Mouse (Mus musculus): Measurements from ENCODE around the gene Tdrd6.

The Tdrd6 gene

GRCm38 (mm10) chr17:43629496-43630426 lies at the start of gene Tdrd6:
Gene Tdrd6, minus strand, starts transcription at chr17:43630299.
- peak; percentile 41 for DNase-seq (ENCODE audit: low read depth, low spot score)

- no peak for DNase-seq (ENCODE audit: low read depth, low spot score)
Observed at GRCm38 (mm10) chr17:43677317-43677716, 47.2 kb upstream of the Tdrd6 start.

DNA sequence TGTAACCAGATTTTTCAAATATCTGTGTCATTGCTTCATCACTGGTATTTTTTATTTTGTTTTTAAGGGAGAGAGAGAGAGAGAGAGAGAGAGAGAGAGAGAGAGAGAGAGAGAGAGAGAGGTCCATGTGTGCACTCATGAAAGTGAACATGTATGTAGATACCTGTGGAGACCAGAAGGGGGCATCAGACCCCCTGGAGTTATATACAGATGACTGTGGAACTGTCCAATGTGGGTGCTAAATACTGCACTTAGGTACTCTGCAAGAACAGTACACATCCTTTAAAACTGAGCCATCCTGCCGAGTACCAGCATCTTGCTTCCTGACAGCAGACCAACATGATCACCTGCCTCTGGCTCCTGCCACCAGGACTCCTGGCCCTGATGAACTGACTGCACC lies 46.1 kb upstream of the Tdrd6 start:
- peak; percentile 31 for DNase-seq (ENCODE audit: low read depth, low spot score)

- DNase-seq (ENCODE audit: low read depth, low spot score) = no peak
Observed at GRCm38 (mm10) chr17:43675228-43675627, 45.1 kb upstream of the Tdrd6 start.

DNA sequence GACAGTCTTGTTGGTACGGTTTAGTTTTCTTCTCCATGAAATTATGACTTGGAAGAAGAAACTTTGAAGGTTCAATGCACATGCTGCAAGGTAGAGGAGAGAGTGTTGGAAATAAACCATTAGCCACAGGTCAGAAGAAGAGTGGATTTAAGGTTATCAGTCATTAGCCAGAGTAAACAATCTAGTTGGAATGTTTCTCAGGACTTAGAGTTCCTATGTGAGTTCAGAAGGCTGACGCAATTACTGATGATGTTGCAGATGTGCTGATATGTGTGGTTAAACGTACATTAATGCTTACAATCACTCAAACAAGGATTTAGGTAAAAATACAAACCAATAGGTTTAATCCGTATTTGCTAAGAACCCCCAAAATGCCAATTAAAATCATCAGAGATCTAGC lies 41.8 kb upstream of the Tdrd6 start:
- no peak for DNase-seq (ENCODE audit: low read depth, low spot score)

DNA sequence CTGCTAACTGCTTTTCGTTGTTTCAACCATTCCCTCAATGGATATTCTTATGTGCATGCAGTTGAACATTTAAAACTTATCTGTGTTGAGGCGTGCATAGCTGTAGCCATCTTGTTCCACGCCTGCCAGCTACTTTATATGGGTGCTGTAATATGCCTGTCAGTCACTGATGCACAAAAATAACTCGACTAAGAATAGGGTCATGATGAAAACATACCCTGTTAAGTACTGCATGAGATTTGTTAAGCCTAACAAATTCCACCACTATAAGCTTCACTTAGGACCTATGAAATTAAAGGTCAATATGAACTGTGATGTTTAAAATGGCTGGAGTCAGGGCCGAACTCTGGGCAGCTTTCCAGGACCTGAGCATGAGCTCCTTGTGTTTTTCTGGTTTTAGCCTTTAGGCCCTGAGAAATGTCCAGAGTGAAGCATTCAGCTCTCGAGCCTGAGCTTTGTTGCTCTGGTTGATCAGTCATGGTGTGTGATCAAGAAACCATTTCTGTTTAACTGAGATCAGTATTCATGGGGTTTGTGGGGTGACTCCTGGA lies 39.1 kb upstream of the Tdrd6 start:
- DNase-seq (ENCODE audit: low read depth, low spot score) = no peak

DNA sequence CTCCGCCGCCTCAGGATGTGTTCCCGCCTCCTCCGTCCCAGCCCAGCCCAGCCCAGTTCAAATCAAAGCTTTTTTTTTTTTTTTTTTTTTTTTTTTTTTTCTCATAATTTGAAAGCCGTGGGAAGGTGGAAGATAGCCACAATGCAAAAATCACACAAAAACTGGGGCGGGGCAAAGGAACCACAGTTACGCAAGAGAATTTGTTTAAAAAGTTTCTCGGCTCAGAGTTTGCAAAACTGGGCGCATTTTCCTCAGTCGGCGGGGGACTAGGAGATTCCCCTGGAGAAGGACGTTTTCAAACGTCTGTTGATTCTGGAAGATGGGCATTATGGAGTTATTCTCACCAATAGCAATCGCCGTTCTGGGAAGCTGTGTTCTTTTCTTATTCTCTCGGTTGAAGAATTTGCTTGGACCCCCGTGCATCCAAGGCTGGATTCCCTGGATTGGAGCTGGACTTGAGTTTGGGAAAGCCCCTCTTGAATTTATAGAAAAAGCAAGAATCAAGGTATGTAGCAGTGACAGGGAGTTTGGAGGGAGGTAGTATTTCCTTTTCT lies 37.3 kb upstream of the Tdrd6 start, which contains the start of gene Cyp39a1:
TSS of gene Cyp39a1 (plus strand) at position 136 of the 554 bp plus-strand sequence.
- DNase-seq (ENCODE audit: low read depth, low spot score) = no peak

DNA sequence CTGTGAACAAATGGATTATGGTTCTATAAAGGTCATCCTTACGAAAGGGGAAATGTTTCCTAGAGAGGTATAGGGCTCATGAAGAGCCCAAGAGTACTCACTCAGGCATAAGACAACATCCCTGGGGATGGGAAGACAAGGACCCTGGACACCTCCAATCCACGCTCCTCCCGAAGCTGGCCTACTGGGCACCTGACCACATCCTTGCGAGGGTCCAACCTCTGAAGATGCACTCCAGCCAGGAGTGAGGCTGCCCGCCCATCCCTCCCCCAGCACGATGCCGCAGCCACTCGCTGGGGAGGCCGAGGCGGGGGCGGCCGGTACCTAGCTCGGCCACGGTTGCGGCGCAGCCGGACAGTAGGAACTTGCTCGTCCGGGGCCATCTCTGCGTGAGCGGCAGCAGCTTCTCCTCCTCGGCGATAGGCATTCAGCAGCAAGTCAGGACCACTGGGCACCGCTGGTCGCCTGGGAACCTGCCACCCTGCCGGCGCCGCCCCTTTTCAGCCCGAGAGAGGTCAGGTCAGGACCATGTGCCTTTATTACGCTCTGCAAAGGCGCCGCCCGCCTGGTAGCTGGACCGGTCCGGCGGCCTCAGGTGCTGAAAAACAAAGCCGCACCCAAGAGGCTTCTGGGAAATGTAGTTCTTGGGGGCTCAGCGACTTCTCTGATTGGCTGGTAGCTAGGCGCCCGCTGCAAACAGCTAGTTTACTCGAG lies 36.6 kb upstream of the Tdrd6 start, which contains the start of gene Slc25a27:
TSS of gene Slc25a27 (minus strand) at position 639 of the 714 bp plus-strand sequence.
- DNase-seq (ENCODE audit: low read depth, low spot score) = peak; percentile 98

DNA sequence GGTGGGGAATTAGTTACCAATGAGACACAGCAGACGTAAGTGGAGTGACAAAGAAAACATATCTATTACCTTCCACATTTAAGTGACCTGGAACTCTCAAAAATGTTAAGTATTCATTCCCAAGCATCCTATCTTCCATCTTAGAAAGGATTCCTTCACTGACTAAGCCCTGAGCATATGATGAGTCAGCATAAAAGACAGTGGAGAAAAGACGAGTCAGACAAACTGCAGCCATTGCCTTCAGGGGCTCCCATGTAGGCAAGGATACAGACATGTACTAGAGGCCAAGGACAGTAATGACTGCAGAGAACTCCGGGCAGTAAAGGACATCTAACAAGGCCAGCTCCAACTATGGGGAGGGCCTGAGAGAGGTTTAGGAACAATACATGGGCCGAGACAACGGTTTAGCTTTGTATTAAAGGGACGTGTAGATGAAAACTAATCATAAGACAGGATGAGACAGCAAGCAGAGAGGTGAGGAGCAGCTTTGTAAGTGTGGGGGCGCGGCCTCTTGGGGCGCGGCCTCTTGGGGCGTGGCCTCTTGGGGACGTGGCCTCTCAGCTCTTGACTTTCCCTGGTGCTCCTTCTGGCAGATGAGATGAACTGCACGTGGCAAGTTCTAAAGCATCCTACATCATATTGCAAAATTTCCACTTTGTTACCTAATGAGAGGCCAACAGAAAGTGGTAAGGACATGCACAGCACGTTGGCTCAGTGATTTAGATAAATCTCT lies 21.4 kb upstream of the Tdrd6 start:
- peak; percentile 82 for DNase-seq (ENCODE audit: low read depth, low spot score)

- DNase-seq (ENCODE audit: low read depth, low spot score) = peak; percentile 72
Observed at GRCm38 (mm10) chr17:43649641-43650436, 19.7 kb upstream of the Tdrd6 start.

DNA sequence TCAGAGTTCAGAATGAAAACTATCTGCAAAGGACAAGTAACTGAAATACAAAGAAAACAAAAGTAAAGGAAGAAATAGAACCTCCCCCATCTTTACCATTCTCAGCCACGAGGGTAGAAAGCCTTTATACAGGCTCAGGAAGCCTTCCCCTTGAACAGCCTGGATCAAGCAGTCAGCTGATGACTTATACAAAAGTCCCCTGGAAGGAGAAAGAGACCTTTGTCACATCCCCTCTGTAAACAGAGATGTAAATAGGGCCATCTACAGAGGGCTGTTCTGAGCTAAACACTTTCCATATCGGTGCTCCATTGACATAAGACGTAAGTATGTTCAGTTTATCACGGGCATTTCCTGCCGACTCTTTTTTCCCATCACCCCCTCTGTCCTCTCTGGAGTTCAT lies 16.8 kb upstream of the Tdrd6 start:
- DNase-seq (ENCODE audit: low read depth, low spot score) = no peak

GRCm38 (mm10) chr17:43645136-43645535 lies 15.0 kb upstream of the Tdrd6 start:
- DNase-seq (ENCODE audit: low read depth, low spot score) = no peak

DNA sequence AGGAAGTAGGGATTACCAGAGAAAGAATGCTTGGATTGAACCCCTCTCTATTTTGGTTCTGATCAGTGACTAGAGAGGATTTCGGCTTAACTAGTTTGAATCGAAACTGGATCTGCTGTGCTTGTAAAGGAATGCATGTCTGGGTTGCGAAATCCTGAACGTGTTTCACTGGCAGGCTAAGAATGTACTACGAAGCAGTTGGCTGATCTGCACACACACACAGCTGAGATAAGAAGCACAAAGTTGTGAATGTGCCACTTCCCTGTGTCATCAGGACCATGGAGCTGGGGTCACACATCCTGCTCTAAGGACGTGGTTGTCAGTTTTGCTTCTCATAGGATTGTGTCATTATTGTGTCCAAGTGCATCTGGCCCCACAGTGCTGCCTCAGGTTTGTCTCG lies 14.3 kb upstream of the Tdrd6 start:
- no peak for DNase-seq (ENCODE audit: low read depth, low spot score)

DNA sequence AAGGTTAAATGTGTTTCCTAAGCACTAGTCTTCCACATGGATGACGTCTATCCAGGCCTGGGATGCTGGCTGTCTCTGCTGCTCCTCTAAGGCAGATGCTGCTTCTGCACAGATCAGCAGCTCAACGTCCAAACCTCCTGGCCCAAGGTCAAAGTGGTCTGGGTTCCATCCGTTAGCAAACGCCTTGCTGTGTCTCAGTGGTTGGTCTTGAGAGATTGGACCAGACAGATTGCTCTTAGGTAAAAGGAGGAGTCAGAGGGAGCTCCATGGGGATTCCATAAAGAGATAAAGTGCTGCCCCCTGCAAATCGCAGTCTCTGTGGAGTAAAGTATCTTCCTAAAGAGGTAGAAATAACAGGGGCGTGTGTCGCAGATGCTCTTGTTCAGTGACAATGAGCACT lies 13.1 kb upstream of the Tdrd6 start:
- DNase-seq (ENCODE audit: low read depth, low spot score) = no peak

DNA sequence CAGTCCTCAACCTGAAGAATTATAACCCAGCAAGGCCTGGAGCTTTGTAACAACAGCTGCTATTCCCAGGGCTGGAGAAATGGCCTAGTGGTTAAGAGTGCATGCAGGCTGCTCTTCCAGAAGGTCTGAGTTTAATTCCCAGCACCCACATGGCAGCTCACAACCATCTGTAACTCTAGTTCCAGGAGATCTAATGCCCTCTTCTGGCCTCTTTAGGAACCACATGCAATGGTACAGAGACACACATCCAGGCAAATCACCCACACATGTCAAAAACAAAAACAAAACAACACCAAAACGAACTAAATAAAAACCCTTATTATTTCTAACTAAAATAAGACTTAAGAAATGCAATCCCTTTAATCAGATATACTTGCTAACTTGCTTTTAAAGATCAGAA lies 10.7 kb upstream of the Tdrd6 start:
- peak; percentile 73 for DNase-seq (ENCODE audit: low read depth, low spot score)

DNA sequence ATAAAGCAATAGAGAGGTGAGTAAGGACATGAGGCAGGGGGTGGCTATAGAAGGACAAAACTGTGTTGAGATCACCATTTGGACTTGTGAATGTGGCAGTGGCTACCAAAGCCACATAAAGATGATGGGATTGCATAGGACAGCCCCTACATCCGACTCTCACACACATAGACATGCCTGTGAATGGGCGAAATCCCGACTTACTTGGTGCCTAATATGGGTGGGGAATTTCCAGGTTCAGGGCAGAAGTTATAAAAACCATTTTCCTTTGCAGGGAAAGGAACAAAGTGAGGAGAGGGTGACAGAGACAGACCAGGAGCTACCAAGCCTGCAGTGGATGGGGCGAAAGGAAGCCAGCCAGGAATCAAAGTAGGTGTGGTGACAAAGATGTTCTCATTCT lies 7.0 kb upstream of the Tdrd6 start:
- DNase-seq (ENCODE audit: low read depth, low spot score) = no peak

DNA sequence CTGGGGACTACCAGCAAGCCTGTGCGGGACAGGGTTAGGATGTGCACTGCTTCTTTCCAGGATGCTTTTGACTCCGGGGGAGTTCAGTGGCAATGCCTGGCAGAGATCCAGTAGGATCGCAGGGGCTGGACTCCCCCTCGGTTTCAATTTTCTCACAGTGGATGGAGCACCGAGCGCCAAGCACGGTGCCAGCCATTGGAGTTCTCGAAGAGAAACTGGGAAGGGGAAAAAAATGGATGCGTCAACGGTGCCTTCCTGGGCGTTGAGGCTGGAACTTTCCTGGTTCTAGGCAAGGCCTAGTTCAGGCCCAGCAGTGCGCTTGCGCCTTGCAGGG lies 295 bp upstream of the Tdrd6 start:
- DNase-seq (ENCODE audit: low read depth, low spot score) = peak; percentile 24

- peak; percentile 15 for DNase-seq (ENCODE audit: low read depth, low spot score)
Observed at GRCm38 (mm10) chr17:43629026-43629495, 1.0 kb downstream of the Tdrd6 start.

GRCm38 (mm10) chr17:43628246-43628645 lies 1.9 kb downstream of the Tdrd6 start:
- DNase-seq (ENCODE audit: low read depth, low spot score) = no peak

DNA sequence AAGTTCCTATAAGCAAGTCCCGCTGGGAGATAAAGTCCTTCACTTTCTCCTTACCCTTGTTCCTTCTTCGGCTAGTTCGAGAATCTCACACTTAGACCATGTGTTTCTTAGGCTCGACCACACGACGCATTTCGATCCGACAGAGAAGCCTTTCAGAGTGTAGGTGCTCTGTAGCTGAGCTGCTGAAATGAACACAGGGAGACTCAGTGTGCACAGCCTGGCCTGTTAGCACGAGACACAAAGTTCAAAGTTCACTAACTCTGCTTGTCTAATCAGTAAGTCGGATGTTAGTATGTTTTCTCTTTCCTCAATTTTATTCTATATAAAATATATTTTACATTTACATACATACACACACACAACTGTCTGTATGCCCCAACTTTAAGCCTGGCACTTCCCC lies 8.0 kb downstream of the Tdrd6 start:
- DNase-seq (ENCODE audit: low read depth, low spot score) = no peak
